Mouse (Mus musculus) G1E (cell line): ENCODE measurements around the gene Ambra1. TPM values are rescaled to one million over a fixed set of nuclear protein-coding genes. Genes with fewer than 3 reads are reported as not detected.

Experiments
- ATAC-seq: 2 replicates; pipeline ENCODE4 v1.8.0; 2016; ENCODE audit warnings: mild to moderate bottlenecking; ENCODE audit not compliant: insufficient number of reproducible peaks, poor library complexity, low FRiP score, severe bottlenecking; ENCODE audit errors: extremely low read depth
- DNase-seq: peaks from one replicate; pipeline ENCODE4 v3.0.0; 2012; ENCODE audit warnings: low spot score
- H3K27me3 ChIP-seq: 2 replicates; pipeline ENCODE4 v1.6.1; 2012; ENCODE audit warnings: mild to moderate bottlenecking, low read length, inconsistent platforms; ENCODE audit not compliant: insufficient read depth
- H3K36me3 ChIP-seq: replicated peaks from 2 replicates; pipeline ENCODE3; 2012; ENCODE audit warnings: mild to moderate bottlenecking, inconsistent platforms
- H3K4me1 ChIP-seq: 2 replicates; pipeline ENCODE4 v1.6.1; 2012; ENCODE audit warnings: low read depth, low read length, inconsistent platforms, mixed read lengths; ENCODE audit not compliant: insufficient read depth
- H3K4me3 ChIP-seq: 2 replicates; pipeline ENCODE4 v1.5.1; 2012; ENCODE audit warnings: low read depth, mild to moderate bottlenecking, inconsistent platforms, low read length, moderate library complexity, mixed read lengths
- H3K9me3 ChIP-seq: replicated peaks from 2 replicates; pipeline ENCODE4 v1.6.1; 2012; ENCODE audit warnings: inconsistent platforms
- CTCF ChIP-seq: IDR thresholded peaks from 2 replicates; pipeline ENCODE4 v1.5.1; 2012; ENCODE audit warnings: low read depth, low read length, inconsistent platforms, mixed read lengths
- GATA1 ChIP-seq: IDR thresholded peaks from 2 replicates; pipeline ENCODE4 v1.6.1; 2012; ENCODE audit warnings: borderline replicate concordance, low read length, inconsistent platforms, mixed read lengths
- GATA2 ChIP-seq: IDR thresholded peaks from 2 replicates; pipeline ENCODE4 v1.6.1; 2012; ENCODE audit warnings: low read depth, low read length, inconsistent platforms, borderline replicate concordance
- POLR2AphosphoS5 ChIP-seq: IDR thresholded peaks from 2 replicates; pipeline ENCODE4 v1.6.1; 2012; ENCODE audit warnings: low read depth, low read length, inconsistent platforms; ENCODE audit not compliant: insufficient replicate concordance
- TAL1 ChIP-seq: conservative IDR thresholded peaks from 2 replicates; pipeline ENCODE4 v1.6.1; 2012; ENCODE audit warnings: low read depth, low read length, inconsistent platforms, mixed read lengths
- polyA plus RNA-seq: library from polyadenylated mRNA; stranded (reverse); fragments of >175 nt; gene quantifications from 2 replicates; pipeline ENCODE4 v1.2.3, GENCODE M21; 2012
- total RNA-seq, 2 experiments: library from RNA; stranded (forward) in 1 of 2; stranded (reverse) in 1 of 2; fragments of 200-1000 nt in 1 of 2; fragments of >200 nt in 1 of 2; fragmentation: Nextera tagmentation in 1 of 2; gene quantifications; 2 replicates each; pipeline ENCODE4 v1.2.3; 2014 to 2017

Ambra1 gene
- total and polyA plus RNA-seq, 3 experiments, result 14.3 to 64.0 (median 30.5) TPM

DNA sequence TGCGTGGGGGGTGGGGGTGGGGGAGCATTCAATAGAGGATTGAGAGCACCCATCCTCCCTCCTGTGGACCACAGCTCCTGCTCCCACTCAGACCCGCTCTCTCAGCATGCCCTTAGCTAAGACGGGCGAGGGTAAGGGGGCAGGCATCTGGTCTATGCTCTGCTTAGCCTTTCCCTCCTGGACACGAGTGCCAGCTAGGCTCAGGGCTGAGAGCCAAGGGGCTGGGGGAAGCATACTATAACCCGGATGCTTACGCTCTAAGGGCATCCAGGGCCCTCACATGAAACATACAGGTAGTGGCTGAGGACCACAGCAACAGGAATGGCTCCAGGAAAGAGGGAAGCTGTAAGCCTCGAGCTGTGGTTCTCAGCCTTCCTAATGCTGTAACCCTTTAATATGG, 228.1 kb downstream of the Ambra1 start:
- Histone ChIP-seq H3K4me3 (no peak overlapping the region; the same call in 1 of the 2 replicates), H3K4me1 (peaks cover 89% of the 10 kb centered on the region), H3K27me3 (no peaks in the 10 kb centered on the region), H3K9me3 (no peaks in the 10 kb centered on the region), H3K36me3 (peaks cover 76% of the 10 kb centered on the region)
- TF ChIP-seq GATA1 (no peak), TAL1 (no peak), GATA2 (no peak), POLR2AphosphoS5 (no peak), CTCF (no peak)
- DNase-seq (no peak), ATAC-seq (no peak)

DNA sequence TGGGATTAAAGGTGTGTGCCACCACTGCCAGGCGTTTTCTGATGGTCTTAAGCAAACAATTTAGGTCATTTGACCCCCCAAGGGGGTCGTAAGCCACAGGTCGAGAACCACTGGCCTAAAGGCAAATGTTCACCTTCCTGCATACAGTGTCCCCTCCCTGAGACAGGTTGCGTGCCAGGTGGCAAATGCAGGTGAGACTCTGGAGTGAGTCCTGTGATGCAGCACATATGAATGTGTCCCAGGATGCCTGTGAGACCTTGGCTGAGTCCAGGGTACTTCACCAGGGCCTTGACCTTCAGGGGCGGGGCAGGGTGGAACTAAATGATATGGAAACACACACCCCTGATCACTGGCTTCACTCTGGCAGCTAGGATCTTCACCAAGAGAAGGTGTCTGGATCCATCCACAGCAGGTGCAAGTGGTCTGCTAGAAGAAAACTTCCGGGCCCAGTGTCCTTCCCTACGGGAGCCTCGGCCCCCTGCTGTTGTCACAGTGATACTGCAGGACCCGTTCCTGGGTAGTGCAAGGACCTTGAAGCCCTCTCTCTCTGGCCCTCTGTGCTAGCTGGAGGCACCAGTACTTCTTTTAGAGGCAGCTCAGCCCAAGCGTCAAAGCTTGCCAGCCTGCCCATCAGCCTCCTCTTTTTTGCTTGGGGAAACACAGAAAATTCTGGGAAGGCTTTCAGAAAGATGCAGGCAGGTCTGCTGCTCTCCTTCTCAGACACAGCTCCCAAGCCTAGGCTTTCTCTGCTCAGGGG, 228.9 kb downstream of the Ambra1 start:
- H3K9me3 ChIP-seq, result no peaks in the 10 kb centered on the region
- no peak overlapping the region for H3K4me3 ChIP-seq
- H3K36me3 ChIP-seq, result peaks cover 69% of the 10 kb centered on the region
- ATAC-seq, result no peak
- peak; percentile 58 for DNase-seq
- no peaks in the 10 kb centered on the region for H3K27me3 ChIP-seq
- H3K4me1 ChIP-seq, result peaks cover 85% of the 10 kb centered on the region
- TF ChIP-seq CTCF (peak; percentile 84), GATA1 (no peak)

DNA sequence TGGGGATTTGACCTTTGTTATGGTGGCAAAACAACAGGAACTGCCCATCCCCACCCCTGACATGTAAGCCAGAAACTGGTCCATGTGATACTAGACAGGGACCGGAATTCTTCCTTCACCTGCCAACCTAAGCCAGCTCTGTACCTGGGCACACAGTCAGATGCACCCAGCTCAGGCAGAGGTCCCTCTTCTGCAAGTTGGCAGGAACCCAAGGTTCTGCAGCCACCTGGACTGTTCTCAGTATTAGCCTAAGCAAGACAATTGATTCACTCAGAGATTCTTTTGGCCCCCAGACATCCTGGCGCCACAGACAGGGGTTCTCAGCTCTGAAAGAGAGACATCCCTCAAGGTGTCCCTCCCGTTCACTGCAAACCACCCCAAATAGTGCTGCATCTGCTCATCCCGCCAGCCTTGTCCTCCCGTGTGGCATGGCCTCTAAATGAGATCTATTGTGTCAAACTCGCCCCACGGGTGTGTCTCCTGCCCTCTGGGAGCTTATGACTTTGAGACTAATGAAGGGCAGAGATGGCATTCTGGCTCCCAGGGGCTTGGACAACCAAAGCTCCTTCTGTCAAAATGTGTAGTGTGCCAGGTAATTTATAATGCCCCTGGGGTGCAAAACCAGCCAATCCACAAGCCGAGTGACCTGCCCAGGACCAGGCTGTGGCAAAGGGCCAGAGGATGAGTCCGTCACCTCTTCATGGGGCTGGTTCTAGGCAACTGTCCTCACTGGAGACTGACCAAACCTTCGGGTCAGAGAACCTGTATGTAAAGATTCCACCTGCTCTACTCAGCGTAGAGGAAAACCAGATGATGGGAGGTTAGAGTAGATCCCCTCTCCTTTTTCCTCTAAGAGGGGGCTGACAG, 229.8 kb downstream of the Ambra1 start:
- peaks cover 90% of the 10 kb centered on the region for H3K4me1 ChIP-seq
- no peak overlapping the region for H3K4me3 ChIP-seq
- DNase-seq (no peak), ATAC-seq (no peak)
- no peaks in the 10 kb centered on the region for H3K9me3 ChIP-seq
- TF ChIP-seq GATA1, result no peak
- TF ChIP-seq GATA2, result no peak
- TF ChIP-seq POLR2AphosphoS5, result no peak
- TF ChIP-seq CTCF, result no peak
- peaks cover 62% of the 10 kb centered on the region for H3K36me3 ChIP-seq
- no peaks in the 10 kb centered on the region for H3K27me3 ChIP-seq

DNA sequence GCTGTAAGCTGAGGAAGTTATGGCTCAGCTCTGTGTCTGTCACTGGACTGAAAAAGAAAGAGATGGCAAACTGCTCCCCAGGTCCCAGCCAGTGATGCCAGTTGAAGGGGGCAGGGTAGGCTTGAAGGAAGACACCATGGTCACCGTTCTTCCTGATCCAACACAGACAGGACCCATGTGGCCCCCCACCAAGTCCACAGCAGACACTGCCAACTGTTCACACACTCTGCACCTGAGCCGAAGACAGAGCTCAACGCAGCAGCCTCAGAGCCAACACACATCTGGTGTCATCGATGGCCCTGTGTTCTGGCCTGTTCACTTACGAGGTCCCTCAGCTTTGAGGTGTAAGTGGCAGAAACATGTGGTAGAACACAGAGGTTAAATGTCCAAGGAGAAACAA, 230.5 kb downstream of the Ambra1 start:
- H3K4me1 ChIP-seq, result peaks cover 89% of the 10 kb centered on the region
- peaks cover 55% of the 10 kb centered on the region for H3K36me3 ChIP-seq
- no peak for TF ChIP-seq POLR2AphosphoS5
- TF ChIP-seq GATA2, result no peak
- no peak for TF ChIP-seq GATA1
- no peak for TF ChIP-seq CTCF
- no peak for TF ChIP-seq TAL1
- DNase-seq, result no peak
- H3K9me3 ChIP-seq, result no peaks in the 10 kb centered on the region
- no peak for ATAC-seq
- no peak overlapping the region for H3K4me3 ChIP-seq
- peaks cover 5% of the 10 kb centered on the region; the same call in 1 of the 2 replicates for H3K27me3 ChIP-seq

DNA sequence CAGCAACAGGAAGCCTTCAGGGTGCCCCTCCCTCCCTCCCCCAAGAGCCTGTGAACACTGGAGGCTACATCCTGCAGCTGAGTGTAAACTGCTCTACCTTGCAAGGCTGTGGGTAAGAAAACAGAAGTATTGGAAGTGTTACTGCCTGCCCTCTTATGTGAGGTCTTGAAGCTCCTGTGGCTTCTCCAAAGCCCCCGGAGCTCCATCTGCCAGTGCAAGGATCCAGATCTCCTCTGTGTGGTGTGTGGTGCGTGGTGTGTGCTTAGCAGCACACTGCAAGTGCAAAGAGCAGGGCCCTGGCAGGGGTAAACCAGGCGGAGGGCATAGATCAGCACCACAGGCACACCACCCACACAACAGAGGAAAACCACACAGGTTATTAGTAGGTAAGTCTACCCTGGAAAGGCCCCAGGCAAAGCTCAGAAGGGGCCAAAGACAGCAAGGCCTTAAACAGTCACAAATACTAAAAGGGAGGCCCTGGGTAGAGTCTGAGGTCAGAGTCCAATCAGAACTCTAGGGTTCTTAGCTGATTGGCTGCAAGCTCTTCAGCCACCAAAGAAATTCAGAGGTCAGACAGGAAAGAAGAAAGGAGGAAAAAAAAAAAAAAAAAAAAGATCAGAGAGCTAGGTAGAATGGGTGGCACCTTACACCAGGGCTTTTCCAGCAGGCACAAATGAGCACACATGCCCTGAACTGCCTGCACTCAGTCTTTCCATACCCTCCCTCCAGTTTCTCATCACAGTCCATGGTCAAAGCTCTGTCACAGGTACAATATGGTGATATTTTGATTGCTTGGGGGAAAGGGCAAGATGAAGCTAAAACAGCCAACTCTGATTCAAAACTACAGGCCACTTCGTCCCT, 232.2 kb downstream of the Ambra1 start:
- Histone ChIP-seq H3K27me3 (peaks cover 16% of the 10 kb centered on the region), H3K4me3 (peak overlapping the region; percentile 86), H3K36me3 (peaks cover 43% of the 10 kb centered on the region), H3K9me3 (no peaks in the 10 kb centered on the region), H3K4me1 (peaks cover 78% of the 10 kb centered on the region)
- DNase-seq (no peak), ATAC-seq (no peak)
- TF ChIP-seq POLR2AphosphoS5, result no peak
- TF ChIP-seq GATA1, result no peak
- TF ChIP-seq CTCF, result no peak
- no peak for TF ChIP-seq TAL1
- TF ChIP-seq GATA2, result no peak
